Mouse (Mus musculus): ENCODE results near the gene Ctu2.

Ctu2 gene

GRCm38 (mm10) chr8:122451161-122451703, 24.7 kb upstream of the Ctu2 start:
- no peak for DNase-seq

GRCm38 (mm10) chr8:122452154-122452553, 23.8 kb upstream of the Ctu2 start:
- no peak for DNase-seq

GRCm38 (mm10) chr8:122454409-122454808, 21.5 kb upstream of the Ctu2 start:
- no peak for DNase-seq

- DNase-seq, result no peak
These were observed 18.8 kb upstream of the Ctu2 start for GRCm38 (mm10) chr8:122457171-122457570.

- DNase-seq, result no peak
These were observed 16.6 kb upstream of the Ctu2 start for GRCm38 (mm10) chr8:122459218-122459900.

- DNase-seq, result no peak
These were observed 16.0 kb upstream of the Ctu2 start for GRCm38 (mm10) chr8:122459990-122460389.

- peak; percentile 71 for DNase-seq
These were observed 15.1 kb upstream of the Ctu2 start, which contains the start of gene Snai3 for GRCm38 (mm10) chr8:122460524-122461472. Gene Snai3 (minus strand): TSS chr8:122460733.

GRCm38 (mm10) chr8:122461473-122462148, 14.3 kb upstream of the Ctu2 start:
- no peak for DNase-seq

- no peak for DNase-seq
These were observed 13.4 kb upstream of the Ctu2 start for GRCm38 (mm10) chr8:122462510-122462909.

GRCm38 (mm10) chr8:122463651-122464640, 12.0 kb upstream of the Ctu2 start:
- DNase-seq, result no peak

GRCm38 (mm10) chr8:122464985-122465384, 11.0 kb upstream of the Ctu2 start:
- no peak for DNase-seq

- DNase-seq, result no peak
These were observed 8.1 kb upstream of the Ctu2 start for GRCm38 (mm10) chr8:122467816-122468215.

GRCm38 (mm10) chr8:122469407-122469806, 6.5 kb upstream of the Ctu2 start:
- DNase-seq, result no peak

GRCm38 (mm10) chr8:122469965-122470364, 6.0 kb upstream of the Ctu2 start:
- DNase-seq, result no peak

GRCm38 (mm10) chr8:122470691-122471090, 5.3 kb upstream of the Ctu2 start:
- no peak for DNase-seq

GRCm38 (mm10) chr8:122473911-122474421, 2.0 kb upstream of the Ctu2 start:
- DNase-seq, result no peak

GRCm38 (mm10) chr8:122474951-122475560, 887 bp upstream of the Ctu2 start:
- DNase-seq, result peak; percentile 63

- DNase-seq, result no peak
These were observed 6.5 kb downstream of the Ctu2 start for GRCm38 (mm10) chr8:122482448-122482847.

GRCm38 (mm10) chr8:122483877-122484276, 7.9 kb downstream of the Ctu2 start:
- DNase-seq, result no peak

- DNase-seq, result no peak
These were observed 8.9 kb downstream of the Ctu2 start for GRCm38 (mm10) chr8:122484831-122485230.

- DNase-seq, result no peak
These were observed 12.4 kb downstream of the Ctu2 start for GRCm38 (mm10) chr8:122488387-122488786.
